Mouse (Mus musculus): ENCODE results near the gene Kpna3.
"Not testable (repeated sequence)": the region's sequence is repeated elsewhere in the genome, so short reads cannot be mapped to it uniquely, and the experiment has no call there.

Kpna3 gene

GRCm38 (mm10) chr14:61439661-61440559, at the start of gene Kpna3:
TSS of gene Kpna3 (minus strand) at chr14:61439874.
- peak; percentile 99 for DNase-seq

- no peak for DNase-seq
Observed at GRCm38 (mm10) chr14:61460365-61460764, 20.7 kb upstream of the Kpna3 start.

- no peak for DNase-seq
Observed at GRCm38 (mm10) chr14:61457468-61457867, 17.8 kb upstream of the Kpna3 start.

DNA sequence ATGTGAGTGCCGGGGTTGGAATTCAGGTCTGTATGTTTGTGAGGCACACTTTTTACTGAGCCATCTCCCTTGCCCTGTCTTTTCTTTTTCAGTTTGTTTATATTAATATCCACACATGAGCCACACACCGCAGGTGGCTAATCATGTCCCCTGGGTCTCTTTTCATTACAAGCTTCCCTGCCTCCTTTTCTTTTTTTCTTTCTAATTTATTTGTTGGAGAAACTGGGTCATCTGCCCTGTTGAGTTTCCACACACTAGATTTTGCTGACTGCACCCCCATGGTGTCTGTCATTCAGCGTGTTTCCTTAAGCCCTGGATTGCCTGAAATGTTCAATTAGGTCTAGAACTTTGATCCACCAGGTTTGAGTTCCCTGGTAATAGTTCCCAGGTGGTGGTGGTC, 15.9 kb upstream of the Kpna3 start:
- DNase-seq: no peak

DNA sequence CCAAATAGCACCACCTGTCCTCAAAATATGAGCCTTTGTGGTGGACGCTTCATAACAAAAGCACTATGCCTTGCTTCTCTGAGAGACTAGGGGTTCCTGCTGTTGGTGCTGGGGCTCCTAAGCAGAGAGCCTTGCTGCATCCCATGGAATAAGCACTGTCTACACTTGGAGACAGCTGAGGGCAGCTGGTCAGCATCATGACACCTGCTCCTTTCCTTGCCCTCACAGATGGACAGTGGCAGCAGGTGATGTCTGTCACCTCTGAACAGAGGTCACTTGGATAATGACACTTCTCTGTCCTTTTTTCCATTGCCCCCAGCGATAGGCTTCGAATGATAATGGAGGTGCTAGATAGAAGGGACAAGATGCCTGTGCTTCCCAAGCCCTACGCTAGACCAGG, 13.4 kb upstream of the Kpna3 start:
- no peak for DNase-seq

- DNase-seq: no peak
Observed at GRCm38 (mm10) chr14:61452481-61452880, 12.8 kb upstream of the Kpna3 start.

DNA sequence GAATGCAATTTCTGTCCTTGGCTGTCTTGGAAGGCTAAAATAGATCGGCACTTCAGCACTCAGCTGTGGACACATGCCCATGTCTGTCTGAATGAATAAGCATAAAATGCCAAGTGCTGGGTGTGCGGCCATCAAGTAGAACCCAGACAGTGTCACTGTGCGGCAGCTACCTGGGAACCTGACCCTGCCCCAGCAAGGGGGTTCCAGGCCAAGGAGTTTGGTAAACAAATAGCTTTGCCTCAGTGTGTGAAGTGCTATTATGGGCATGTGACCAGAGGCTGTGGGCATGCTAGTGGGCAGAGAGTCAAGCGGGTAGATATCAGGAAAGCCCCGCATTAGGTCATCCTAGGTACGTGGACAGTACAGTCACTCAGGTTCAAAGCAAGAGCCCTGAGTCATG, 8.1 kb upstream of the Kpna3 start:
- no peak for DNase-seq

- peak; percentile 78 for DNase-seq
Observed at GRCm38 (mm10) chr14:61439141-61439660, 473 bp downstream of the Kpna3 start.

GRCm38 (mm10) chr14:61438171-61438945, 1.3 kb downstream of the Kpna3 start:
- peak; percentile 14 for DNase-seq

DNA sequence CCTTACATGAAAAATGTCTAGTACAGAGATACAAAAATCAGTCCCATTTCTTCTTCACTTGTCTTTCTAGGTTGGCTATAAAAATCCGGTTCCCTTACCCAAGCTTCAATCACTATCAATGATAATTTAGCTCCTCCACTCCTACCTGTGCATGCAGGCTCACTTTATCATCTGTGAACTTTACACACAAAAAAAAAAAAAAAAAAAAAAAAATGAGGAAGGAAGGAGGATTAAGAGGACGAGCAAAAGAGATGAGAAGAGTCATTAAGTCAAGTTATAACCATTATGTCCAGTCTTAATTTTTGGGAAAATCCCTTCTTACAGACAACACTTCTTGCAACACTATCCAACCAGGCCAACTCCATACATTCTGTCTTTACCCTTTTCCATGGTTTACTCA, 2.8 kb downstream of the Kpna3 start:
- DNase-seq: no peak

- no peak for DNase-seq
Observed at GRCm38 (mm10) chr14:61428126-61428787, 11.4 kb downstream of the Kpna3 start.

DNA sequence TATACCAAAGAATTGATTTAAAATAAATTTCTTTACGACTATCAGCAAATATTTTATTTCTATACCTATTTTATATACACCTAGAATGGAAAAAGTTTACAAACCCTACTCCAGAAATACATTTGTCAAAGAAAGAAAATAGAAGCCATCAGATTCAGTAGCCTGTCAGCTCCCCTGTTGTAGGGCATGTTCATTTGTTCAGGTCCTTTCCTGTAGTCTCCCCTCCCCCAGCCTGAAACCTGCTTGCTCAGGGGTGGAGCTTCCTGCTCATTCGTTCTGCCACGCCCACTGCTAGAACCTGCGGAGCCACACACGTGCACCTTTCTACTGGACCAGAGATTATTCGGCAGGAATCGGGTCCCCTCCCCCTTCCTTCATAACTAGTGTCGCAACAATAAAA, 12.6 kb downstream of the Kpna3 start:
- DNase-seq: not testable (repeated sequence)

- no peak for DNase-seq
Observed at GRCm38 (mm10) chr14:61425080-61425665, 14.5 kb downstream of the Kpna3 start.

DNA sequence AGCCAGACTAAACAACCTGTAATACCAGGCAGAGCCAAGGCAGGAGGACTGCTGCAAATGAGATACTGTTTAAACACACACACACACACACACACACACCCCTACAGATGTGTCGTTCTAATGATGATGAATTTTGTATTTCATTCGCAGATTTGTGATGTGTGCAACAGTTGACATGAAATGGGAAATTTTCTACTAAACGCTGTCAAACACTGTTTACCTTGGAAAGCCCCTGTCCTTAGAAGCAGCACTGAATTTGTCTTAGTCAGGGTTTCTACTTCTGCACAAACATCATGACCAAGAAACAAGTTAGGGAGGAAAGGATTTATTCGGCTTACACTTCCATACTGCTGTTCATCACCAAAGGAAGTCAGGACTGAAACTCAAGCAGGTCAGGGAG, 24.0 kb downstream of the Kpna3 start:
- DNase-seq: no peak

DNA sequence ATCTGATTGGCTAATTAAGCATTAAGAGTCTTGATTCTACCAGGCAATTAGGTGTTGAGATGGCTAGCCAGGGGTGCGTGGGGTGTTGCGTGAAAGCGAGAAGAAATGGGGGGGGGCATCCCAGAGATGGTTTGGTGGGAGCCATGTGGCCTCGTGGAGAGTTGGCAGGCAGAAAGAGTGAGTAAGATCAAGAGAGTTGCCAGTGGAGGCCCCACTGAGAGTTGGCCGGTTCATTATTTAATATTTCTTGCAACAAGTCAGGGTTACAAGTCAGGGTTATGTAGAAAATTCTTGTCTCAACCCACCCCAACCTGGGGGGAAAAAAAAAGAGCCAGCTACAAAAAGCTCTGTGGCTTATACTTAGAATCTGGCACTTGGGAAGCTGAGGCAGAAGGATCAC, 24.4 kb downstream of the Kpna3 start:
- peak; percentile 17 for DNase-seq

DNA sequence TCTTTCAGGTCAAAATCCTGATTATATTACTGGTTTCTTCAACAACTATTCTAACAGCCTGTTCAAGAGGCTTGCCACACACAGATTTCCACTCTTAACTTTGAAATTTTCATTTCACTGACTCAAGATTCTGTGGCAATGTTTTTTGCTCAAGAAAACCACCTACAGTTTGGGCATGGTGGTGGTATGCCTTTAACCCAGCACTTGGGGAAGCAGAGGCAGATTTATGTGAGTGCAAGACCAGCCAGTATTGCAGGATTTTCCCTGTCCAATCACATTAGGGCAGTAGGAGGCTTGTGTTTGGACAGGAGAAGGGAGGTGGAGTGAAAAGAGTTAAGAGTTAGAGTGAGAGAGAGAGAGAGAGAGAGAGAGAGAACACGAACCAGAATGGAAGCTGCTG, 24.9 kb downstream of the Kpna3 start:
- DNase-seq: no peak

DNA sequence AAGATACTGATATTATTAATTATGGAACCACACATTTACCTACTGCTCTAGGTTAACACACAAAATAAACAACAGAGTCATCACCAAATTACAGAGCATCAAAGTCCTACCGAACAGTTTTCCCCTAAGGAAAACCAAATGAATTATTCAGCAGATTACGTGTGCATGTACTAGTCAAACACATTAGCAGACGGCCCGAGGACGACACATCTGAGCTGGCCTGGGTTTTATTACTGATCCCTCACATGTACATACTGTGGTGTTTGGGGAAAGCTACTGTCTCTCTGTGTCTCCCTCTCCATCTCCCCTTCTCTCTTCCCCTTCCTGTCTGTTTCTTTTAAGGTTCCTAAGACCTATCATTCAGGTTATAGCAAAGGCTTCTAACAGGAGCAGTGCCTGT, 25.5 kb downstream of the Kpna3 start:
- DNase-seq: no peak

- no peak for DNase-seq
Observed at GRCm38 (mm10) chr14:61413686-61414085, 26.0 kb downstream of the Kpna3 start.

GRCm38 (mm10) chr14:61410020-61410419, 29.7 kb downstream of the Kpna3 start:
- DNase-seq: no peak

DNA sequence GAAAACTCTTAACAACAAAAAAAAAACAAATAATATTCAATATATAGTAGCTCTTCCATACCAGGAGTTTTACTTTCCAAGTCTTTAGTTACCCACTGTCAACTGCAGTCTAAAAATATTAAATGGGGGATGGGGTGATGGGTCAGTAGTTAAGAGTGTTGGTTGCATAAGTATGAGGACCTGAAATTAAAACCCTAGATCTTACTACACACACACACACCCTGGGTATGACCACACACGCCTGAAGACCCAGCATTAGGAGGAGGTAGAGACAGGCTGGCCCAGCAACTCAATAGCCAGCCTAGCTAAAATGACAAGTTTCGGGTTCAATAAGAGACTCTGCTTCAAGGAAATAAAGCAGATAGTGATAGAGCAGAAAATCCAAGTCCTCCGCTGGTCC, 32.6 kb downstream of the Kpna3 start:
- no peak for DNase-seq

DNA sequence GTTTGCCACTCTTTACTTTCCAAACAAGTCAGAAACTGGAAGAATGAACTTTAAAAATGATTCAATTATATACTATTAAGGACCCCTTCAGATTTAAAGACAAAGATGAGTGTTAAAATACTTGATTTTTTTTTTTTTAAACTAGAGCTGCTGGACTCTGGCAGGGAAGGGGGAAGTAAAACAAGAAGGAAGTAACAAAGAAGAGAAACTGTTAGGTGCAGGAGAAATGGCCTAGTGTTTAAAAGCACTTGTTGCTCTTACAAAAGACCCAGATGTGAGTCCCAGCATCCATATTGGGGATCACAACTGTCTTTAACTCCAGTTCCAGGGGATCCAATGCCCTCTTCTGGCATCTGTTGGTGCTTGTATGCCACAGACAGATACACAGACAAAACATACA, 33.9 kb downstream of the Kpna3 start:
- DNase-seq: no peak

- no peak for DNase-seq
Observed at GRCm38 (mm10) chr14:61404941-61405340, 34.7 kb downstream of the Kpna3 start.

DNA sequence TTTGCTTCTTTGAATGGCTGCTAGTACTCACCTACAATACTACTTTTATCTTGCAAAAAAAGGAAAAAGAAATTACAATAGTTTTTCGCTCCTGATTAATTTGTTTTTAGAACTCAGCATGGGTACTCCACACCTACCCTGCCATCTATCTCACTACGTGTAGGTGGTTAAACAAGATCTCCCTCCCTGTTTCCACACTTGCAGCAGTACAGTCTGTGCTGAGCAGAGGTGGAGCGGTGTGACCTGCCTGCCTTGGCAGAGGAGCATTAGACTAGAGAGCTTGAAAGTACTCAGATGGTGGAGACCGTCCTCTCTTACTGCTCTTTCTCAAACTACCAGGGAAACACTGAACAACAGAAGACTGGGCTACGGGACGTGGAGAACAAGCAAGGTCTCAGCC, 44.9 kb downstream of the Kpna3 start:
- no peak for DNase-seq
